Mouse (Mus musculus): ENCODE results near the gene Rbfox2. TPM values are rescaled to one million over a fixed set of nuclear protein-coding genes. Genes with fewer than 3 reads are reported as not detected.

The Rbfox2 gene
- total RNA-seq, 2 experiments from 2014 or later = 243 TPM

DNA sequence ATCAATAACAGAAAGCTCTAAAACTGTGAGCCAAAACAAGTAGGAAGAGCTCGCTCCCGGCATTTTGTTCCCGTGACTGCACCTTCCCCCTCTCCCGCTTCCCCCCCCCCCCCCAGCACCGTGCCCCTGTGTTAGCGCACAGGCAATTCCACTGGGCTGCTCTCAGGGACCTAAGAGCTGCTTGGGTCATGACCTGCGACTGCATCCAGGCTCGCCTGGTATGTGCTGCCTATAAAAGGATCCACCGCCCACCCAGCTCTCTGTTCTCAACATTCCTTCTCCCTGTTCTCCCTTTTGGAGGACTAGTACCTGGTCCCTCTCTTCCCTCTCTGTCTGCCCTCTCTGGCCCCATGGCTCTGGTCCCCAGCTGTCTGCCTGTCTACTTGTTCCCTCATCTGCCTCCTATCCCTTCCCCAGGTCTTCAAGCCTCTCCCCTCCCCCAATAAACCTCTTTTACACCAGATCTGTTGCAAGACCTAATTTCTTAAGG lies 267.5 kb downstream of the Rbfox2 start:
- DNase-seq (ENCODE audit: low spot score in 2 of 2) = no peak
- Histone ChIP-seq H3K27ac (no peak overlapping the region), H3K4me3 (no peak overlapping the region)
- TF ChIP-seq CTCF (conservative IDR thresholded peaks at IDR 0.05) = no peak

DNA sequence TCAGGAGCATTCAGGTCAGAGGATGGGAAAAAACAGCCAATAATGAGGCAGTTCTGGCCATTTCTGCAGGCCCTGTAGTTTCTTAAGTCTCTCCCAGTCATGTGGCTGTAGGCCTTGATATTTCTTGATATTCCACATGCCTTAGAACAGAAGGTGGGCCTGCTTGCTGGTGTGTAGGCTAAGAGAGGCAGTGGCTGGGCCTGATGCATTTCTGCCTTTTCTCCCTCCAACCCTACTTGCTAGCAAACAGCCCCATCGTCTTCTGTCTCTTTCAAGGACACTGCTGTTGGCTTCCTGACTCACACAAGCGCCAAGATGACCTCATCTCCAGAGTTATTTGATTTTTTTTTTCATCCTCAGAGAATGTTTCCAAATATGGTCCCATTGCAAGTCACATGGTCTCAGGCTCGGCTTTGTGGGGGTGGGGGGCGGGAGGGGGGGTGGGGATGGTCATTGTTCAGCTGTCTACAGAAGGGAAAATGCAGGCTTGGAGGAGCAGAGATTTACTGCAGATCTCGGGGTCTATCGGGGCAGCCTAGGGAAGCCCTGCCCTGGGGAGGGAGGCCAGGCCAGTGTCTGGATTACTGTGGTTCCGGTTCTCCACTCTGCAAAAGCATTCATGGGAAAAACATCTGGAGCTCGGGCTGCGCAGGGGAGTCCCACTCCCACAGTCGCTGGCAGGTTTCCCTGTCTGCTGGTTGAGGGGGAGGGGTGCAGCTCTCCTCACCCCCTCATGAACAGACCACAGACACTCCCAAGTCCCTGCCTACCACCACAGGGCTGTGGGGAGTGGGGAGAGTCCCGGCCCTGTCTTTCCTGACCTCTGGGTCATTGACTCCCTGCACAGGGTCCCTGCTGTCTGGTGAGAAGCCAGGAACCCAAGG lies 269.3 kb downstream of the Rbfox2 start:
- DNase-seq (ENCODE audit: low spot score in 2 of 2) = no peak
- peak overlapping the region; percentile 72 for H3K27ac ChIP-seq
- no peak overlapping the region for H3K4me3 ChIP-seq
- TF ChIP-seq CTCF (conservative IDR thresholded peaks at IDR 0.05) = no peak

DNA sequence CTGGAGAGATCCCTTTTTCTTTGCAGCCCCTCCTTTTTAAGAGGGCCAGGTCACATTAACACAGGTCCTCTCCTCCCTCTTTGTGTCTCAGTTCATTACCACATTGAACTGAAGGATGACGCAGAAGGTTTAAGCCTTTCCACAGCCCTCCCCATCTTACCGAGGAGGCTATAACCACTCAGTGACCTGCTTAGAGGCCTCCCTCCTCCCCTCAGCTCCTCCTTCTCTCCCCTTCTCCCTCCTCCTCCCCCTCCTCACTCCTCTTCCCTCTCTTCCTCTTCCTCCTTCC lies 269.9 kb downstream of the Rbfox2 start:
- DNase-seq (ENCODE audit: low spot score in 2 of 2) = no peak
- Histone ChIP-seq H3K27ac (peak overlapping the region; percentile 72), H3K4me3 (no peak overlapping the region)
- no peak for TF ChIP-seq CTCF (conservative IDR thresholded peaks at IDR 0.05)

DNA sequence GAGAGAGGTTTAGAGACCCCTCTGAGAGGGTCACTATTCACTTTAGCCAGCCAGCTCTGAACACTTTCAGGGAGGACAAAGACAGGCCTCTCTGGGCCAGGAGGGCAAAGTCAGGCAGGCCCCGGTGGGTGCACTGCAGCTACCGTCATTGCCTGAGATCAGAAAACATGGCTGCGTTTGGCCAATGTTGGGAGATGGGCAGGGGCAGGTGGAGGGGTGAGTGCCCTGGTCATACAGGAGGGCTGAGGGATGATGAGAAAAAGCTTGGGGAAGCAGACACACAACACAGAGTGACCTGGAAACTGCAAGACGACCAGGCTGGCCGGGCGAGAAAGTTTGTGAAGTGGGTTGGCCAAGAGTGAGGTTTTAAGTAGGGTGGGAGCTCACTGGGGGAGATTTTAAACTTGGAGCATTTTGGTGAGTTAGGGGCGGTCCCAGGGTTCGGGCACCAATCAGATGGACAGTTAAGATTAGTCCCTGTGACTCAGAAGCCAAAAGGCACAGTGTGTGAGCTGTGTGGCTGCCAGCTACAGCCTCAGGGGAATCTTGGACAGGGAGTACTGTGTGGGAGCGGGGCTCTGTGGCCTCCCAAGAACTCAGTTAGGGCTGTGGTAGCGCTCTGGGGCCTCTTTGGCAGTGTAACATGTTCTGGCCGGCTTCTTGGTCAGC lies 270.4 kb downstream of the Rbfox2 start:
- Histone ChIP-seq H3K27ac (peak overlapping the region; percentile 72), H3K4me3 (no peak overlapping the region)
- no peak for TF ChIP-seq CTCF (conservative IDR thresholded peaks at IDR 0.05)
- DNase-seq (ENCODE audit: low spot score in 2 of 2) = no peak

DNA sequence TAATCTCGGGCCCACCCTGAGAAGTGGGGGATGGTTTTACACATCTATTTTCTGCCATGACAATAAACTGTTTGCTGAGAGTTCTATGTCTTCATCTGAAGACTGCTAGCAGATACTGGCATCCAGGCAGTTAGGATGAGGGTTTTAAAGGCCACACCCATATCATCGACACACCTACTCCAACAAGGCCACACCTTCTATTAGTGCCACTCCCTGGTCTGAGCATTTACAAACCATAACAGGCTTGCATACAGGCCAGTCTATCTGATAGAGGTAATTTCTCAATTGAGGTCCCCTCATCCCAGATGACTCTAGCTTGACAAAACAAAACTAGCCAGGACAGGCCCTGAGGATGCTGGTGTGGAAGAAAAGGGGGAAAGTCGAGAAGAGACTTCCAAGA lies 271.2 kb downstream of the Rbfox2 start:
- no peak for TF ChIP-seq CTCF (conservative IDR thresholded peaks at IDR 0.05)
- DNase-seq (ENCODE audit: low spot score in 2 of 2) = no peak
- Histone ChIP-seq H3K27ac (no peak overlapping the region), H3K4me3 (no peak overlapping the region)

DNA sequence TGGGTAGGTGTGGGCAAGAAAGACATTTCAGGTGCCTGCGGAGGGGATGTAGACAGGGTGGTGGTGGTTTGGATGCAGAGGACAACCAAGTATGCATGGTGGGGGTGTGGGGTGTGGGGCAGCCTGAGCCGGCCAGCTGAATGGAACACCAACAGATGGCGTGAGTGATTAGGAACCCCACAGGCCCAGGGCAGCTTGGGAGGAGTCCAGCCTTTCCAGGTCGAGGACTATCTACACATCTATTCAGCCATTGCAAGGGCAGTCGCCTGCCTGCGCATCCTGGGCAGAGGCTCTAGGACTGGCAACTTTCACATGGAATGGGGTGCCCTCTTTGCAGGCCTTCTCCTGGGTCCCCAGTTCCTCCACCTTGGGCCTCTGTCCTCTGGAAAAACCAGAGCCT lies 272.3 kb downstream of the Rbfox2 start:
- no peak for TF ChIP-seq CTCF (conservative IDR thresholded peaks at IDR 0.05)
- no peak overlapping the region for H3K4me3 ChIP-seq
- DNase-seq (ENCODE audit: low spot score in 2 of 2) = no peak
- H3K27ac ChIP-seq = no peak overlapping the region

DNA sequence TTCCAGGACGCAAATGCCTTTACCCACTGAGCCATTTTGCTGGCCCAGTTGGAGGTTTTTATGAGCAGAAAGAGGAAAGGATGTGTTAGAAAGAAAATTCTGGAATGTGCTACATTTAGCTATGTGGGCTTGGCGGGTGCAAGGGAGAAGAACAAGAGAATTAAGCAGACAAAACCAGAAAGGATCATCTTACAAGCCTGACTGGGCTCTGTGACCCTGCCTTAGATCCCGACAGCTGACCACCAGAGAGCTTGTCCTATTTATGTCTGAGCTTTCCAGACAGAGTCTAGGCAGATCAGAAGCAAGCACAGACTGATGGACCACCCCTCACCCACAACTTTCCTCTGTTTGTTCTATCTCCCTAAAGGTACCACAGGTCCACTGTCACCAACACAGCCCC lies 275.5 kb downstream of the Rbfox2 start:
- DNase-seq (ENCODE audit: low spot score in 2 of 2) = no peak
- Histone ChIP-seq H3K27ac (no peak overlapping the region), H3K4me3 (no peak overlapping the region)
- no peak for TF ChIP-seq CTCF (conservative IDR thresholded peaks at IDR 0.05)

DNA sequence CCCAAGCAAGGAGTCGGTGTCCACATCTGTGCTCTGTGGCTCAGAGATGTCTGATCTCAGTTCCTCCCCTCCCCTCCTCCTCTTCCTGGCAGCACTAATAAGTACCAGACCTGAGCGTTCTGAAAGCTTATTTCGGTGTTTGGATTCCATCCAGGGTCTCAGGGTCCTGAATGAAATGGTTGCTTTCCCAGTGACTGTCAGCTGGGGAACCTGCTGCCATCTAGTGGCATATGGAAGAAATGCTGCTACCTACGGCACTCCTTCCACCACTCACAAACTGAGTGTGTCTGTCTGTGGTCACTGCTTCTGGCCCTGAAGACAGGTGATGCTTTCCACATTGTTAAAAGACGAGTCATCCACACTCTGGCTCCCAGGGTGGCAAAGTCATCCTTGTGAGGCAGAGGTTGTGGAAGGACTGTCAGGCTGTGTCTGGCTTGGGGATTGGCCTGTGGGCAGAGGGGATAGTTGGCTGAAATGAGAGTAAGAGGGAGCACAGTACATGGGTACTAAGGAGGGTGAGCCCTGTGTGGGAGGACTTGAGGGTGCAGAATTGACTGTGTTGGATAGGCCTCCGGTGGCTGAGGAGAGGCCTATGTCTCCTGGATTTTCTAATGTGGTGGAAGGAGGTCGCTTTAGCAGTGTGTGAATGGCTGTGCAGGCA lies 277.3 kb downstream of the Rbfox2 start:
- TF ChIP-seq CTCF (conservative IDR thresholded peaks at IDR 0.05) = peak; percentile 93
- H3K4me3 ChIP-seq = 0 out of 2 replicates have a peak overlapping the region, but pooled peaks have one; percentile 29
- peak; percentile 25 to 49 for DNase-seq (ENCODE audit: low spot score in 2 of 2)

More for the DNA sequence above, 277.3 kb downstream of the Rbfox2 start:
- H3K27ac ChIP-seq = no peak overlapping the region

Other genes starting within 250 kb of the Rbfox2 start
- not detected for gene Apol7a, start 92.1 kb upstream of the Rbfox2 start, total RNA-seq (2021)
- not detected for gene Apol9a, start 104.1 kb upstream of the Rbfox2 start, total RNA-seq (2021)
- gene Apol7b, start 140.5 kb upstream of the Rbfox2 start, total RNA-seq (2021) = not detected
- not detected for gene Apol10a, start 170.0 kb upstream of the Rbfox2 start, total RNA-seq (2021)
- not detected for gene Apol11a, start 201.3 kb upstream of the Rbfox2 start, total RNA-seq (2021)
- gene Apol7c, start 226.3 kb upstream of the Rbfox2 start, total RNA-seq (2021) = not detected